Mouse (Mus musculus) monocyte, adult 2 months (primary cell): ENCODE measurements around the gene Gm20388.
"Not testable (repeated sequence)": the region's sequence is repeated elsewhere in the genome, so short reads cannot be mapped to it uniquely, and the experiment has no call there.

ENCODE experiments used
- DNase-seq, 2 experiments: peaks; one replicate each; pipeline ENCODE4 v3.0.0; 2022; ENCODE audit warnings: low spot score in 2 of 2, low read depth in 1 of 2

The Gm20388 gene

DNA sequence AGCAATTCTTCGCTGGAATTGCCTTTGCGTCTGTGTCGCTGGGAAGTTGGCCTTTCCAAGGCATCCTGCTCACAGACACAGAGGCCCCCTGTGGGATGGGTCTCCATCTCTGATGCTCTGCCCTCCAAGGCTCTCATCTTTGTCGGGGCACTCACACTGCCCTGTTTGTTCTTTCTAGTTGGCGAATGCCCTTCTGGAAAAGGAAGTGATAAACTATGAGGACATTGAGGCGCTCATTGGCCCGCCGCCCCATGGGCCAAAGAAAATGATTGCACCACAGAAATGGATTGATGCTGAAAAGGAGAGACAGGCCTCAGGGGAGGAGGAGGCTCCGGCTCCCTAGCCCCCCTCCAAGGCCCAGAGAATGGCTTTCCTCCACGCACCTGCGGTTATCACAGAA, 3186.6 kb downstream of the Gm20388 start:
- DNase-seq: no peak

- no peak for DNase-seq
Observed at GRCm38 (mm10) chr8:123097786-123098584, 3187.3 kb downstream of the Gm20388 start.

DNA sequence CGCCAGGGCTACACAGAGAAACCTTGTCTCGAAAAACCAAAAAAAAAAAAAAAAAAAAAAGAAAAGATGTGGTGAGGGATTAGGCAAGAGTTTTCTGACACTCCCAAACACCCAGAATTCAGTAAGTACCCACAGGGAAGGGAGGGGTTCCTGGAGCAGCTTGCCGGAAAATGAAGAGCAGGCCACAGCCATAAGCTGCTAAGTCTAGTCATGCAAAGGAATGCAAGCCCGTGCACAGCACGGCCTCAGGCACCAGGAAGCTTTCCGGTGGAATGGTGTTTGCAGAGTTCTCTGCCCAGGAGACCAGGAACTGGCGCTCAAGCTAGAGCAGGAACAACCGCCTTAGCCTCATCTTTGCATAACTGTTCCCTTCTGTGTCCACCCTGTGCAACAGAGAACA, 3189.6 kb downstream of the Gm20388 start:
- DNase-seq: no peak

DNA sequence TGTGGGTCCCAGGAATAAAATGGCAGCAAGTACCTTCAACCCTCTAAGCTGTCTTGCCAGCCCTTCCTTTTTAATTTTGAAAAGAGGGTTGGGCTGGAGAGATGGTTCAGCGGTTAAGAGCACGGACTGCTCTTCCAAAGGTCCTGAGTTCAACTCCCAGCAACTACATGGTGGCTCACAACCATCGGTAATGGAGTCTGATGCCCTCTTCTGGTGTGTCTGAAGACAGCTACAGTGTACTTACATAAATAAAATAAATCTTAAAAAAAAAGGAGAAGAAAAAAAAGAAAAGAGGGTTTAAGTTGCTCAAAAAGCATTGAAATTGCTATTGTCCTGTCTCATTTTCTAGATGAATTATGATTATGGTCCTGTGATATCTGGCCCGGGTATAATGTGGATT, 3190.6 kb downstream of the Gm20388 start:
- DNase-seq: no peak

DNA sequence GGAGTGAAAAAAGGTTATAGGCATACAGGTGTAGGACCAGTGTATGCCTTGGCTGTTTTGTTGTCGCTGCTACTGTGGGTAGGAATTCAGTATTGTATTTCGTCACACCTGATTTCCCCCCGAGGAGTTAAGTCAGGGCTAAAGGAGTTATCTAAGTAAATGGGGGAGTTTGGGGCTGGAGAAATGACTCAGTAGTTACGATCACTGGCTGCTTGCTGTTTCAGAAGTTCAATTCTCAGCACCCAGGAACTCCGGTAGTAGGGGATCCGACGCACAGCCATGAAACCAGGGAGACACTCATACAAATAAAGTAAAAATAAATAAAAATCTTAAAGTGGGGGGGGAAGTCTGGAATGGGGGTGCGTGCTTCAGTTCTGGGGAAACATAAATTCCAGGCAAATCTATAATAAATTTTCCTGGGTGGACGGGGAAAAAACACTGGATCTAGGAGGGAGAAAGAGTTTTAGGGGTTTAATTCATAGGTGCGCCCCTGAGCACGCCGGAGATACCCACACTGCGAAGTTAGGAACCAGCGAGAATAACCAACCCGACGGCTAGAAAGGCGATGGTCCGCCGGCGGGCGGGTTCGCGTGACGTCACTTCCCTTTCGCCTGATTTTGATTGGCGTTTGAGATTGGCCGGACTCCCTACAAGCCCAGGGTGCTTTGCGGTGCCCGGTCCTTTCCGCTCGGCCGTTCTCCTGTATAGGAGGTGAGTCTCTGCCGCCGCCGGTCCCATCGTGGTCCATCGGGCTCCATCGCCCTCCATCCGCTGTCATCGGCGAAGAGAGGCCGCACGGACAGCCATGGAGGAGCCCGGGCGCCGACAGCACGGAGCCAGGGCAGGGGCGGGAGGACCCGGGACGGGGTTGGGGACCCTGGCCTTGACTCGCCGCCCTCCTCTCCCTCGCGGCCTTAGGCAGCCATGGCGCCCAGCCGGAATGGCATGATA, 3191.4 kb downstream of the Gm20388 start, which contains the start of gene Rpl13:
Gene Rpl13, plus strand, starts transcription at position 616 of the 951 bp plus-strand sequence.
- DNase-seq: peak; percentile 87 to 94

- DNase-seq: not testable (repeated sequence)
Observed at GRCm38 (mm10) chr8:123102855-123103254, 3192.2 kb downstream of the Gm20388 start.

GRCm38 (mm10) chr8:123103285-123103684, 3192.6 kb downstream of the Gm20388 start:
- DNase-seq: no peak

GRCm38 (mm10) chr8:123104046-123104767, 3193.6 kb downstream of the Gm20388 start:
- no peak for DNase-seq

DNA sequence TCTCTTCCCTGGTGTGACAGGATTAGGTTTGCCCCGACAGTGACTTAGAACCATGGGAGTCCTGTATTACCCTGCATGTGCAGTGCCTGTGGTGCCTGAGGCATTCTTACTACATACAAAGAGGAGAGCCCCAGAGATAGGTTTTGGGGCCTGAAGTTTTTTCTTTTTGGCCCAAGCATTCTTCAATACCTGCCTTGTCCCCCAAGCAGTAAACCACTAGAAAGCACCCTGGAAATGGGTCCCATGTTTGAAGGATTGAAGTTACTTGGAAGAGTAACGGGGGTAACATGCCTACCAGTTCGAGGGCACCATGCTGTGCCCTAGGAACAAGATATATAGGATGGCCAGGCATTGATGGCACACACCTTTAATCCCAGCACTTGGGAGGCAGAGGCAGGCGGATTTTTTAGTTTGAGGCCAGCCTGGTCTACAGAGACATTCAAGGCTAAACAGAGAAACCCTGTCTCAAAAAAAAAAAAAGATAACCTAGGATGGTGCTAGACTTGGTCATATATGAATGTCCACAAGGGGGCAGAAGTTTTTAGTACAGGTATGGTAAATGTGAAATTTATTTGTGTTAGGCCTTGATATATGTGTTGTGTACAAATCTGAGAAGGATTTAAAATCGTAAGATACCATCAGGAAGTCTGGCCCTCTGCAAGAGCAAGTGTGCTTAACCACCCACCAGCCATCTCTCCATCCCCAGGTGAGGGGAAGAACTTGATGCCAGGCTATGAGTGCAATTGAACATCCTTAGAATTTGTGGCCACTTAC, 3195.1 kb downstream of the Gm20388 start:
- no peak for DNase-seq

DNA sequence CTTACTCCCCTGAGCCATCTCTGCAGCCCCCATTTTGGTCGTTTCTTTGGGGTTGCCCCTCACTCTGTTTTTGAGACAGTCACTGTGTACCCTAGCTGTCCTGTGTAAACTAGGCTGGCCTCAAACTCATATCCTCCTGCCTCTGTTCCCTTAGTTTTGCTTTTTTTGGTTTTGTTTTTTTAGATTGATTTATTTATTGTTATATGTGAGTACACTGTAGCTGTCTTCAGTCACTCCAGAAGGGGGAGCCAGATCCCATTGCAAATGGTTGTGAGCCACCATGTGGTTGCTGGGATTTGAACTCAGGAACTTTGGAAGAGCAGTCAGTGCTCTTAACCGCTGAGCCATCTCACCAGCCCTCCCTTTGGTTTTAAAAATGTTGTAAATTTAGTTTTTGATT, 3195.9 kb downstream of the Gm20388 start:
- DNase-seq: no peak

DNA sequence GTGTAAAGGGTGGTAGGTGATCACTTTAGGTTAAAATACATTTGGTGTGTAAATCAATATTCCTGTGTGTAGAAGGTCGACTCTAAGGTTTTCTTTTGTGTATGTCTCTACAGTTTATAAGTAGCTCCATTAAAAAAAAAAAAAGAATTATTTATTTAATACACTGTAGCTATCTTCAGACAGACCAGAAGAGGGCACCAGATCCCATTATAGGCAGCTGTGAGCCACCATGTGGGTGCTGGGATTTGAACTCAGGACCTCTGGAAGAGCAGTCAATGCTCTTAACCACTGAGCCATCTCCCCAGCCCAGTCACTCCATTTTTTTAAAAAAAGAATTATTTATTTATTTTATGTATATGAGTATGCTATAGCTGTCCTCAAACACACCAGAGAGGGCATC, 3197.4 kb downstream of the Gm20388 start:
- no peak for DNase-seq

- DNase-seq: no peak
Observed at GRCm38 (mm10) chr8:123108953-123109352, 3198.3 kb downstream of the Gm20388 start.

DNA sequence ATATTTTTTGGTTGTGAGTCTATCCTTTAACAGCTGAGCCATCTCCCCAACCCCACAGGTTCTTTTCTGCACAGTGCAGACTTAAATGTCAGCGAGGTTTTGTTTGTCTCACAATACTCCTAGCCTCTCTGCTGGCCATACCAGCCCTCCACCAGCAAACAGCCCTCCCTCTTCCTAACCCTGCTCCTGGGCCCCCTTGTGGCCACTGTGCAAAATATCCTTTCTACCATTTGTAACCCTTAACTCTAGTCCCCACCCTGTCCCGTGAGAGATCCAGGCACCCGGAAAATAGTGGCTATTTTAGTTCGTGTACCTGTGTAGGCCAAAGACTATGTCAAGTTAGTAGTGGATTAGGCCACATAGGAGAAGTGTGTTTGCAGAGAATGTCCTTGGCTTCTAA, 3200.0 kb downstream of the Gm20388 start:
- DNase-seq: no peak

GRCm38 (mm10) chr8:123112892-123113291, 3202.3 kb downstream of the Gm20388 start:
- DNase-seq: no peak

DNA sequence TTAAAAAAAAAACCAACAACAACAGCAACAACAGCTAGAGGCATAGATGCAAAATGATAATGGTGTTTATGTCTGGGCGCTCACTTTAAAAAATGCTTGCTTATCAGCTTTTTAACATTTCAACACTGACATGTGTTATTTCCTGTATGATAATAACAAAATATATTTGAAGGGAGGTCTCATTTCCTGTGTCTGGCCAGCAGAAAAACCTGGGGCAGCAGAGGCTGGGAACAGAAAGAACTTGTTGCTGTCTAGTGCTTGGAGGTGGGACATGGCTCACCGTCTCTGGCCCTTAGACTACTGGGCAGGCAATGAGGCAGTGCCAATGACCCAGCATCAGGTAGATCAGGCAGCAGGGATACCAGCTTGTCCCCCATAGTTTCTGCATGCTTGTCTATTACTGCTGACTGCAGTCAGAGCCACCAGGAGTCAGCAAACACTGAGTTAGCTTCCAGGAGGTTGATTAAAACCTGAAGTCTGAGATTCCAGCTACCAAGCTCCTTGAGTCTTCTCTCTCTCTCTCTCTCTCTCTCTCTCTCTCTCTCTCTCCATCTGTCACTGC, 3203.3 kb downstream of the Gm20388 start:
- DNase-seq: no peak

- no peak for DNase-seq
Observed at GRCm38 (mm10) chr8:123114644-123115043, 3204.0 kb downstream of the Gm20388 start.

- no peak for DNase-seq
Observed at GRCm38 (mm10) chr8:123117127-123117731, 3206.6 kb downstream of the Gm20388 start, which contains the start of gene Cpne7. Gene Cpne7, plus strand, starts transcription at chr8:123117374.

DNA sequence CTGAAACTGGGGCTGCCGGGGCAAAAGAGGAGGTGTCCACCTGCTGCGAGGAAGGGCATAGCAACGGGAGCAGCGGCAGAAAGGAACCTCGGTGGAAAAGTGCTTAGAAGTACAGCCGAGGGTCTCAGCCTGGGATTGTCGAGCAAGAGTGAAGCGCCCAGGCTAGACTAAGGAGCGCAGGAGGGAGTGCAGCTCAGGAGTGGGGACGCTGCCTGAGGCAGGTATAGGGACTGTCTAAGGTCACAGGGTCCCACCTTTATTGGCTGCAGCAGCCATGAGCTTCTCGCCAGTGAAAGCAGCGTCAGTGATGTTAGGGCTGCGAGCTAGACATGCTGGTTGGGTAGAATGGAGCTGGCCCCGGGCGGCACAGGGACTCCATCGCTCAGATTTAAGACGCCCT, 3207.1 kb downstream of the Gm20388 start:
- no peak for DNase-seq

DNA sequence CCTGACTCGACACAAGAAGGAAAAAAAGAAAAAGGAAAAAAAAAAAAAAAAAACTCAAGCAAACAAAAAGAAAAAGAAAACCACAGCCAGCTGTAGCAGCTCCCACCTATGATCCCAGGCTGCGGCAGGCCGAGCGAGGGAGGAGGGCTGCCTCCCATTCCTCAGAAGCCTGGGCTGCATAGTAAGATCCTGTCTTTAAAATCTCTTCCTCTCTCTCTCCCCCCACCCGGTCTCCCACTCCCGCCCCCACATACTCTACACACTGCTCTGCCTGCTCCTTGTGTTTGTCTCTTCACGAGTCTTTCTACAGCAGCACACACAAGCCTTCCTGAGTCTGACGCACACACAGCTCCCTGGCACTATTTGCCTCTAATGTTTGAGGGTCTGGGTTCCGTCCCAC, 3211.4 kb downstream of the Gm20388 start:
- no peak for DNase-seq

DNA sequence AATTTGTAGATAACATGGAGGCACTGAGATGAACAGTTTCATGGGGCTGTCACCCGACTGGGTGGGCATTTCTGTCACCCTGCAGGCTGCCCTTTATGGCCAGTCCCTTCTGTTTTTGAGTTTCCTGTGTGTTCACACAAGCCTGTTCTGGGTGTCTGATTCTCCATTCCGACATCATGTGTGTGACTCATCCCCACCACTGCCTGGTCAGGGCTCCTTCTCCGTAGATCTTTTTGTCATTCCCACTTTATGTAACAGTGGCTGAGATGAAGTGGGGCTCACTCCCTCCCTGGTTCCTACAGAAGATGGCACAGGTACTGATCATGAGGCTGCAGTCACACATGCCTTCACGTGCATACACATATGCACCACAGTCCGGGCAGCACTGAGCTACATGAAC, 3212.0 kb downstream of the Gm20388 start:
- no peak for DNase-seq
